Mouse (Mus musculus) cerebellum, adult 2 months (tissue): ENCODE measurements at regions not wholly inside any gene's neighbourhood (a gene's known extent, or its start where the extent isn't known, plus 50 kb on each side); places are given as distances from the start of the nearest gene placed in this dataset.
A peak's percentile ranks its signal among the peaks of the same experiment; 100 is the strongest.

Source experiments
- DNase-seq, 2 experiments: peaks; one replicate each; pipeline ENCODE4 v3.0.0; 2021
- H3K27ac ChIP-seq: fragments of 200-500 bp; 2 replicates; pipeline ENCODE4 v1.5.1; 2012; ENCODE audit warnings: low read length, control low read depth, inconsistent platforms; ENCODE audit not compliant: insufficient read depth
- H3K27me3 ChIP-seq: fragments of 200-500 bp; 2 replicates; pipeline ENCODE4 v1.6.1; 2012; ENCODE audit warnings: inconsistent platforms, mild to moderate bottlenecking, low read length, moderate library complexity; ENCODE audit not compliant: control insufficient read depth, insufficient read depth
- H3K4me1 ChIP-seq: fragments of 200-500 bp; 2 replicates; pipeline ENCODE4 v1.6.1; 2011; ENCODE audit warnings: low read length; ENCODE audit not compliant: control insufficient read depth, insufficient read depth
- H3K4me3 ChIP-seq: fragments of 200-500 bp; replicated peaks from 2 replicates; pipeline ENCODE3; 2011; ENCODE audit warnings: mild to moderate bottlenecking, low read depth, low read length, control low read depth; ENCODE audit not compliant: insufficient read depth
- CTCF ChIP-seq: fragments of 200-500 bp; IDR thresholded peaks from 2 replicates; pipeline ENCODE4 v1.5.1; 2011; ENCODE audit warnings: low read depth, mild to moderate bottlenecking, control low read depth, low read length, moderate library complexity, borderline replicate concordance; ENCODE audit not compliant: insufficient read depth
- POLR2A ChIP-seq: fragments of 200-500 bp; IDR thresholded peaks from 2 replicates; pipeline ENCODE4 v1.6.1; 2011; ENCODE audit warnings: low read length, control low read depth, borderline replicate concordance; ENCODE audit not compliant: insufficient read depth
- WGBS: fragments of 180-500 bp; shearing (Covaris S2); methylation state at CpG from one replicate; pipeline ENCODE4 v1.1.7; 2018; 5-methylcytosine and 5-hydroxymethylcytosine counted together

DNA sequence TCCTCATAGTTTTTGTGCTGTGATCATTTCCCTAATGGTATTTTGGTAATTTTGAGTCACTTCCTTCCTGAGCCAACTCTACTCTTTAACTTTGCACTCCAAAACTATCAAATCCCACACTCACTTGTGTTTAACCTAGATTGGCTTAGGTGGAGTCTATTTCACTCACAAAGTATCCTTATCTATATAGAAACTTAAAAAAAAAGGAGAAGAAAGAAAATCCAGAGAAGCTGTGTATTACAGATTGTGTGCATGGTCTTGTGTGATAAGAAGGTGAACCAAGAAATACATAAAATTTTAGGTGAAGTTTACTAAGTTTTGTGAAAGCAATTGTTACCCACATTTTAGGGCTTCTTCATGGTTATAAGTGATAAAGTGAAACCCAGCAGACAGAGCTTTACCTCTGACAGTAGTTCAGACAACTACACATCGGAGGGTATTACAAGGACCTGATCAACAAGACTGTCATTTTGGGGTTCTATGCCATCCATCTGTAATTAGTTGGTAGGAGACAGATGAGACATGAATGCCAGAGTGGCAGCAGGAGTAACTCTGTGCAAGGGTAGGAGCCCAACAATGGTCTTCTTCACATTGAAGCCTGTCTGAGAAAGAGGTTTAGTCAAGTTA lies 350.0 kb downstream of the Ccser2 start:
- TF ChIP-seq POLR2A, result no peak
- TF ChIP-seq CTCF, result no peak
- 98% methylated on average over 1 of the region's 1 CpGs for WGBS
- H3K27me3 ChIP-seq, result no peaks in the 10 kb centered on the region
- no peak overlapping the region for H3K27ac ChIP-seq
- DNase-seq, result no peak
- no peaks in the 10 kb centered on the region for H3K4me1 ChIP-seq
- no peak overlapping the region for H3K4me3 ChIP-seq

DNA sequence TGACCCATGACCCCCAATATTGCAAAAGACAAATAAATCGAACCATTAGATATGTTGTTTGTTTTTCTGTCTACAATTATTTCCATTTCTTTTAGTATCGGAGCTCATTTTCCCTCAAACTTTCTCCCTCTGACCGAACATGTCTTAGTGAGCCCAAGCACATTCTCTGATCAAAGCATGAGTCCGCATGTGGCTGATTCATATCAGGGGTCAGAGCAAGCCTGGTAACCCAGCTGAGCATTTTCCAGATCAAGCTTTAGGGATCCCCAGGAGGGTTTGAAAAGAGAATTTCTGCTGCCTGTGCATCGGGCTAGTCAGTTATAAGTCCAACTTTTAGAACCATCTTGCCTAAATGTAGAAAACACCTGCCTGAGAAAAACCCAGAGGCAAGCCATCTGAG lies 350.6 kb downstream of the Ccser2 start:
- TF ChIP-seq CTCF (no peak), POLR2A (no peak)
- WGBS, result 85% methylated on average over 5 of the region's 5 CpGs

DNA sequence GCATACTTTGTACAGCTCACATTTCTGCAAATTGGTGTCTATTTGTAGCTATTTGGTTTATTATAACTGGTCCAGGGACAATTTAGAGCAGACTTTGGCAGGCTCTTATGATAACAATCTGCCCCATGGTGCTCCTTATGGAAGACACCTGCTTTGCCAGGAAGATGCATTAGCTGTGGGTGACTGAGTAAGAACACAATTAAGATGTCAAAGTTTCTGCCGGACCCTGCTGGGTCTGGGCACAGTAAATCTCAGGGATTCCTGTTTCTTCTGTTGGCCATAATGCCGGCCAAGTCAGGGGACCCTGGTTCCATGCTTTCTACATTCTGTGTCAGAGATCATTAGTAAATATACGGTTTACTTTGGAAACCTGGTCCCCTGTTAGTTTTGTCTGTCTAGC lies 353.7 kb downstream of the Ccser2 start:
- H3K27me3 ChIP-seq, result no peaks in the 10 kb centered on the region
- 9% methylated on average over 3 of the region's 3 CpGs for WGBS
- H3K4me3 ChIP-seq, result no peak overlapping the region
- peak; percentile 8 to 35 for DNase-seq
- H3K27ac ChIP-seq, result no peak overlapping the region
- TF ChIP-seq CTCF, result no peak
- TF ChIP-seq POLR2A, result no peak
- no peaks in the 10 kb centered on the region for H3K4me1 ChIP-seq

More for the DNA sequence above, 350.6 kb downstream of the Ccser2 start:
- Histone ChIP-seq H3K27ac (no peak overlapping the region), H3K4me1 (no peaks in the 10 kb centered on the region), H3K4me3 (no peak overlapping the region), H3K27me3 (no peaks in the 10 kb centered on the region)
- DNase-seq, result no peak

DNA sequence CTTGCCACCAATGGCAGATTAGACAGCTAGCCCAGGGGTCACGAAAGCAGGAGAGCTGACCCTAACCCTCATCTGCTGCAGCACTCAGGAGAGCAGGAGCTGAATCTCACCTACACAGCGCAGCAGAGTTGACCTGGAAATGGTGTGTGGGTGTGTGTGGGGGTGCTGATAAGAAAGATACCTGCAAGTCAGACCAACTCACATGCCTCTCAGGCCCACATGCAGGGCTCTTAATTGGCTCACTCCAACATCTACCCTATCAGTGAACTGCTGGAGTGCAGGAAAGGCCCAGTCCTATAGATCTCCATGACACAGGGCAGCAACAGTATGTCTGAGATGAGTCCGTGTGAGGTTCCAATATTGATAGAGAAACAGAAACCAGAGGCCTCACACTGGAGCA lies 355.7 kb downstream of the Ccser2 start:
- no peak overlapping the region for H3K4me3 ChIP-seq
- no peak for DNase-seq
- WGBS, result 99% methylated on average over 3 of the region's 3 CpGs
- TF ChIP-seq POLR2A (no peak), CTCF (no peak)
- no peak overlapping the region for H3K27ac ChIP-seq
- no peaks in the 10 kb centered on the region for H3K27me3 ChIP-seq
- no peaks in the 10 kb centered on the region for H3K4me1 ChIP-seq

DNA sequence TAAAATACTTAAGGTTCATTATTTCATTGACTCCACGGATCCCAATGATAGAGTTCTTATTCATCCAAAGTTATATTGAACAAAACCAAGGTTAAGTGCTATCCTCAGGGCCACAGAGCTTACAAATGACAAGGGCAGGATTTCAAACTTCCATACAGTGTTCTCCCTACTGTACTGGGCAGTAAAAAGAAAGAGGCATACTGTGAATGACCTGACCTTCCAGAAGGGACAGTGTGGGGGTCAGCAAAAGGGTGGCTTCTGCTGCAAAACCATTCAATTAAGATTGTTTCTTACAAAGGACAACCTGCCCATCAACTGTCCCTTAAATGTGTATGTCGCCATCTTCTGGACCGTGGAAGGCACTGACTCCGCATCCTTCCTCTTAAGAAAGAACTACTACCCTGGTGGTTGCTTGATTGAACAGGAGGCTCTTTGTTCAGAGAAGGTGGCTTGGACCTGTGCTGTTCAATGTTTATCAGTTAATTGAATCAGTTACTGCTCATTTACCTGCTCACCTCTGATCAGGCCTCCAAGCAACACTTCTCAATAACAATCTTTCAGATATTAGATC lies 384.4 kb downstream of the Ccser2 start:
- Histone ChIP-seq H3K4me1 (no peaks in the 10 kb centered on the region), H3K27ac (no peak overlapping the region), H3K27me3 (no peaks in the 10 kb centered on the region), H3K4me3 (no peak overlapping the region)
- peak; percentile 7 to 9 for DNase-seq
- WGBS, result 61% methylated on average over 4 of the region's 4 CpGs
- TF ChIP-seq CTCF, result peak; percentile 22; the same call in 1 of the 2 replicates
- TF ChIP-seq POLR2A, result no peak

DNA sequence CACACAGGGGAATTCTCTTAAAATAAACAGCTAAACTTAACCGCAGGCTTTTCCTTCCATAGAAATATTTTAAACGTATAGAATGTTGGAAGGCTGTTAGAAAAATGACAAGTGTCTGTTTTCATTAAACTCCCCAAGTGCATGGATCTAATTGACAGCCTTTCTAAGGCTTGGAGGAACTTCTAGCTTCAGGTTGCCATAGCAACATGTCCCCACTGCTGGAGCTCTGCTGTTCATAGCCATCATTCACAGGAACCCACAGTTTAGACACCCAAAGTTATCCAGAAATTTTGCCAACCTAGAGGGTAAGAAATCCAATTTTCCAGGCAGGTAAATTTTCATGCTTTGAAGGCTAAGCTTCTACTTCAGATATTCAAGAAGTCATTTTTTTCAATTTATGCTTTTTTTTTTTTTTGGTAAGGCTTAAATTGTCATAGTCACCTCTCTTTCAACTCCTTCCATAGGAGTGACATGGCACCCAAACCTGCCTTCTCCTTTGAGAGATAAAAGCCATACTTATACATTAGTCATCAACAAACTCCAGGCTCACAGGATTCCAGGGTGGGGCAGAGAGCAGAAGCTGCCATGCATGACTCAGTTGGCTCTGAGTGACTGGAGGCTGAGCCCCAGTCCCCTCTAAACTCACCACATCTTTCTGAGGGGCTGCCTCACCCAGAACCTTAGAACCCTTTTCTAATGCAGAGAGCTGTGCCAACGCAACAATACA lies 385.1 kb downstream of the Ccser2 start:
- Histone ChIP-seq H3K4me3 (no peak overlapping the region), H3K27ac (no peak overlapping the region), H3K27me3 (no peaks in the 10 kb centered on the region), H3K4me1 (no peaks in the 10 kb centered on the region)
- TF ChIP-seq POLR2A (no peak), CTCF (no peak)
- WGBS, result 50% methylated on average over 3 of the region's 3 CpGs
- no peak for DNase-seq

DNA sequence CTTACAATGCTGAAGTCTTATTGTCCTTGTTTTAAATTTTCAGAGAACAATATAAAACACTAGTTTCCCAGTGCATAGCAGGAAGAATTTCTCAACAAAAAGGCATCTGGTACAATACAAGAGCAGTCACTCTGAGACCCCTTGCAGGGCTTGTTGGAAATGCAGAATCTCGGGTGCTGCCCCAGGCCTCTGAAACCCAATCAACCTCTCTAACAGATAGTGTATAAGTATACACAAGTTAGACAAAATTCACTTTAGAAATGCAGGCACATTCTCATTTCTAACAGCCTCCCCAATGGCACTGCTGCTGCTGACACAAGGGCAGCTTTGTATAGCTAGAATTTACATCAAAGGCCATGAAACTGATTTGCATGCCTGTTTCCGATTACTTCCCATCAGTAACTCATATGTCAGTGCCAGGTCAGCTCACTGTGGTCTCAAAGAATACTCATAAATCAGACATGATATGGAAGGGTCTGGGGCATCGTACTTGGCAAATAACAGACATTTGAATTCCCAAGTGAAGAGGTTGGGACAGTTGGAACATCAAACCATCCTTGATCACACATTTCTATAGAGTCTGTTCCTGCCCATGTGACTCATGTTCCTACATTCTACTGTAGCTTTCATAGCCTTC lies 405.2 kb downstream of the Ccser2 start:
- no peak overlapping the region for H3K4me3 ChIP-seq
- TF ChIP-seq CTCF (no peak), POLR2A (no peak)

More for the DNA sequence above, 405.2 kb downstream of the Ccser2 start:
- Histone ChIP-seq H3K27ac (no peak overlapping the region), H3K4me1 (no peaks in the 10 kb centered on the region), H3K27me3 (no peaks in the 10 kb centered on the region)
- no peak for DNase-seq
- WGBS, result 38% methylated on average over 3 of the region's 3 CpGs
